9 mouse cellular contexts compared by ENCODE assay signal in genomic region chr1:184810780-184811575, GRCm38 (mm10). TPM values are rescaled to one million over a fixed set of nuclear protein-coding genes. Genes with fewer than 3 reads are reported as not detected.
DNase-seq lines count a peak whose midpoint lies in the region; ATAC-seq and TF ChIP-seq lines count a peak whose summit lies in the region.
"Had no signal": no experiment of that assay in that cellular context is flagged by ENCODE, and none has a peak within 500 bp of the region (broad histone marks: within the 10 kb centered on the region; RNA-seq: fewer than 3 reads in every experiment).

Marc1 (minus strand) TSS chr1:184811313.

- H3K4me2 ChIP-seq in forebrain, postnatal 0 days (ENCODE audit: low read depth) = peak within 1 kb of the TSS; percentile 56
- peak within 1 kb of the TSS; percentile 57 for H3K4me2 ChIP-seq in neural tube, embryonic 11.5 days (ENCODE audit: low read depth)

- 8% methylated on average over 51 of the region's 52 CpGs for WGBS in forebrain, postnatal 0 days
- WGBS in neural tube, embryonic 11.5 days = 6% methylated on average over 51 of the region's 52 CpGs

- H3K4me1 ChIP-seq in forebrain, postnatal 0 days (ENCODE audit: insufficient read depth) = no peaks in the 10 kb centered on the region
- peaks cover 4% of the 10 kb centered on the region for H3K4me1 ChIP-seq in neural tube, embryonic 11.5 days (ENCODE audit: control insufficient read depth, insufficient read depth, low read length)

- no peak for DNase-seq in layer of hippocampus, adult 2 months (ENCODE audit: low spot score in 2 of 2)
- DNase-seq in layer of hippocampus, adult 9-11 months = no peak
- DNase-seq in forebrain, postnatal 0 days = no peak
- DNase-seq in kidney, postnatal 25 days = peak; percentile 56 to 85
- no peak for DNase-seq in neural tube, embryonic 11.5 days (ENCODE audit: low spot score)
- no peak for DNase-seq in natural killer cell, adult 2 months (ENCODE audit: low spot score in 2 of 2)
- DNase-seq in frontal cortex, postnatal 36 days (ENCODE audit: low spot score in 2 of 2) = no peak
- DNase-seq in layer of hippocampus, adult 18-20 months (ENCODE audit: low spot score in 2 of 2) = no peak

- TF ChIP-seq CTCF in layer of hippocampus, adult 2 months (conservative IDR thresholded peaks at IDR 0.05) = no peak
- no peak for TF ChIP-seq CTCF in forebrain, postnatal 0 days (IDR thresholded peaks at IDR 0.05; ENCODE audit: low read depth)

- H3K36me3 ChIP-seq in forebrain, postnatal 0 days (ENCODE audit: insufficient read depth) = no peaks in the 10 kb centered on the region
- H3K36me3 ChIP-seq in neural tube, embryonic 11.5 days (ENCODE audit: control insufficient read depth, insufficient read depth, low read length) = no peaks in the 10 kb centered on the region

- peak within 1 kb of the TSS; percentile 31; the same call in 1 of the 2 replicates for H3K4me3 ChIP-seq in layer of hippocampus, adult 2 months
- H3K4me3 ChIP-seq in forebrain, postnatal 0 days (ENCODE audit: low read depth, low read length) = peak within 1 kb of the TSS; percentile 29
- H3K4me3 ChIP-seq in neural tube, embryonic 11.5 days (ENCODE audit: low read depth, low read length) = peak within 1 kb of the TSS; percentile 23

- peak within 1 kb of the TSS; percentile 28; the same call in 1 of the 2 replicates for H3K9ac ChIP-seq in forebrain, postnatal 0 days
- no peak within 1 kb of the TSS for H3K9ac ChIP-seq in neural tube, embryonic 11.5 days (ENCODE audit: low read length)

- peak; percentile 38; the same call in 1 of the 2 replicates for ATAC-seq in forebrain, postnatal 0 days
- ATAC-seq in neural tube, embryonic 11.5 days (ENCODE audit: insufficient read depth, low FRiP score, low TSS enrichment) = peak; percentile 38; the same call in 1 of the 2 replicates
- ATAC-seq: Patski had no signal

- no peak within 1 kb of the TSS for H3K27ac ChIP-seq in layer of hippocampus, adult 2 months
- no peak within 1 kb of the TSS for H3K27ac ChIP-seq in forebrain, postnatal 0 days (ENCODE audit: low read depth, low read length)
- H3K27ac ChIP-seq in neural tube, embryonic 11.5 days (ENCODE audit: low read depth, low read length) = no peak within 1 kb of the TSS

- peaks cover 7% of the 10 kb centered on the region for H3K27me3 ChIP-seq in forebrain, postnatal 0 days (ENCODE audit: insufficient read depth, low read length)
- H3K27me3 ChIP-seq in neural tube, embryonic 11.5 days (ENCODE audit: control insufficient read depth, insufficient read depth, low read length) = peaks cover 8% of the 10 kb centered on the region
- H3K27me3 ChIP-seq: Patski had no signal

- H3K9me3 ChIP-seq in forebrain, postnatal 0 days (ENCODE audit: low read length) = no peaks in the 10 kb centered on the region
- H3K9me3 ChIP-seq in neural tube, embryonic 11.5 days (ENCODE audit: control insufficient read depth, low read length) = no peaks in the 10 kb centered on the region

RNA-seq across cellular contexts. Expression of gene Marc1, which starts in this region (rescaled TPM):
- total RNA-seq in layer of hippocampus, adult 2 months (2021) = under 1 TPM in 1 of 2 experiments, not detected in 1; 0.28 TPM
- total RNA-seq in forebrain, postnatal 0 days (2014; rRNA removed) = 0.15 and 0.24 TPM in 2 replicates
- 0.11 and 0.45 TPM in 2 replicates for polyA plus RNA-seq in forebrain, postnatal 0 days (2015; fragmentation: Nextera tagmentation; extraction: Ambion mirVana)
- polyA plus RNA-seq in neural tube, embryonic 11.5 days (2014; fragmentation: Nextera tagmentation; extraction: Ambion mirVana) = 0.32 and 0.73 TPM in 2 replicates
- total RNA-seq in layer of hippocampus, adult 18-20 months (2021) = under 1 TPM in 1 of 2 experiments, not detected in 1; 0.25 TPM
- polyA plus RNA-seq: Patski had no signal

Comparison
In these comparisons a context has a peak if more than half of its experiments do, and no peak if none do; other contexts are left out.
1. Peak in ATAC-seq, H3K4me3 ChIP-seq, H3K9ac ChIP-seq and H3K4me2 ChIP-seq in forebrain, postnatal 0 days; RNA of the gene not detected or under 1 TPM.
2. Peak in ATAC-seq, H3K4me3 ChIP-seq and H3K4me2 ChIP-seq in neural tube, embryonic 11.5 days; RNA of the gene not detected or under 1 TPM.
3. DNase-seq: peak in kidney, postnatal 25 days (2 of 2); none in layer of hippocampus, adult 2 months (0 of 2), layer of hippocampus, adult 9-11 months (single experiment), forebrain, postnatal 0 days (single experiment), neural tube, embryonic 11.5 days (single experiment), natural killer cell, adult 2 months (0 of 2), frontal cortex, postnatal 36 days (0 of 2) and layer of hippocampus, adult 18-20 months (0 of 2).
4. Peak in every context shown above with its lines, with median percentiles within 50 percentile points of each other: H3K4me3 ChIP-seq.